Mouse (Mus musculus): ENCODE measurements around the gene Adam1b.

DNA sequence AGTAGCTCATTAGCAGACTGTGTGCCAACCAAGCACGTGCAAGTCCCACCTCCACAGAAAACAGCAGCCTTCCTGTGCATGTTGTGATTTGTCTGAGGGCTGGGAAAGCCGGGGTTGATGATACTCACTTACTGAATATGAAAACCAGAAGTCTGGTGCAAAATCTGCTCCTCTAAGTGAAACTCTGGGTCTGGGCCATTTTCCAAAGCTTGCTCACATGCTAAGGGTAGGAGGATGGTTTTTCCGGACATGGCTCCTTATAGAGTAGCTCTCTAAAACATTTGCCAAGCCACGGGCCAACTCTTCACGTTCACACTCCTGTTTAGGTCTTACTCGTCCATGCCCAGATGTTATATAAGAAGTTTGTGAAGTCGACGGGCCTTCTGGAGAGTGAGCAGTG is 9.9 kb downstream of the Adam1b start:
- TF ChIP-seq CTCF (IDR thresholded peaks at IDR 0.05; ENCODE audit: control insufficient read depth, insufficient read depth, insufficient read length) = no peak
- no peak for TF ChIP-seq MAX (IDR thresholded peaks at IDR 0.05)
- no peak for TF ChIP-seq MYOD1 (IDR thresholded peaks at IDR 0.05; ENCODE audit: control insufficient read depth, insufficient read length, low read depth)
